Mouse (Mus musculus): ENCODE measurements around the gene Slc17a9. TPM values are rescaled to one million over a fixed set of nuclear protein-coding genes. Genes with fewer than 3 reads are reported as not detected.
A peak's percentile ranks its signal among the peaks of the same experiment; 100 is the strongest.

Slc17a9 gene
- polyA plus RNA-seq, 1 experiment from 2014 or later, result 8.1 TPM

GRCm38 (mm10) chr2:180701767-180702621 lies 23.1 kb upstream of the Slc17a9 start:
- Histone ChIP-seq H3K4me2 (peak overlapping the region; percentile 95), H3K4me1 (replicated peaks) (peaks cover 83% of the 10 kb centered on the region), H3K27me3 (no peaks in the 10 kb centered on the region), H3K36me3 (replicated peaks) (peaks cover 17% of the 10 kb centered on the region), H3K9ac (peak overlapping the region; percentile 96), H3K27ac (replicated peaks) (peak overlapping the region; percentile 96), H3K4me3 (replicated peaks) (peak overlapping the region; percentile 89), H3K9me3 (replicated peaks) (no peaks in the 10 kb centered on the region)
- under 1% methylated on average over 66 of the region's 66 CpGs for WGBS (ENCODE audit: insufficient replicate concordance)
- peak; percentile 89 for ATAC-seq (ENCODE audit: insufficient read depth)

- no peaks in the 10 kb centered on the region for H3K27me3 ChIP-seq
- peaks cover 83% of the 10 kb centered on the region for H3K4me1 ChIP-seq (replicated peaks)
- no peak for ATAC-seq (ENCODE audit: insufficient read depth)
- peak overlapping the region; percentile 96 for H3K9ac ChIP-seq
- peaks cover 20% of the 10 kb centered on the region for H3K36me3 ChIP-seq (replicated peaks)
- 28% methylated on average over 4 of the region's 4 CpGs for WGBS (ENCODE audit: insufficient replicate concordance)
- peak overlapping the region; percentile 96 for H3K27ac ChIP-seq (replicated peaks)
- no peaks in the 10 kb centered on the region for H3K9me3 ChIP-seq (replicated peaks)
- H3K4me2 ChIP-seq, result peak overlapping the region; percentile 95
- peak overlapping the region; percentile 89 for H3K4me3 ChIP-seq (replicated peaks)
Measured at GRCm38 (mm10) chr2:180702701-180703149, 22.3 kb upstream of the Slc17a9 start.

DNA sequence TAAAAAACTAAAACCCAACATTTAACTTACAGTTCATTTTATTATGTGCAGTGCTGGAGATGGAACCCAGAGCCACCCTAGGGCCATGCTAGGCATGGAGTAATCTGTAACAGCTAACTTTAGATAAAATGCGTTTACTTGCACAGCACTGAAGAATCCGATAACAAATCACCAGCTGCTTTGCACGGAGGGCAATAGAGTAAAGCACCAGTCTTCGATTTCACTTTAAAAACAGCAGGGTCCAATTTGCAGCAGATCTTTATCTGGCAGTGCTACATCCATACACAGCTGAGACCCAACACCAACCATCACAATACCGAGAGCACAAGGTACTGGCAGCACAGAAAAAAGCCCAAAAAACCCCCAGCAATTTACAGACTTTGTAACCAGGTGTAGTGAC lies 21.9 kb upstream of the Slc17a9 start:
- H3K4me3 ChIP-seq (replicated peaks), result peak overlapping the region; percentile 89; the same call in 1 of the 2 replicates
- WGBS (ENCODE audit: insufficient replicate concordance), result 36% methylated on average over 5 of the region's 5 CpGs
- H3K36me3 ChIP-seq (replicated peaks), result peaks cover 20% of the 10 kb centered on the region
- no peaks in the 10 kb centered on the region for H3K9me3 ChIP-seq (replicated peaks)
- peak overlapping the region; percentile 96 for H3K9ac ChIP-seq
- no peak for ATAC-seq (ENCODE audit: insufficient read depth)
- H3K27ac ChIP-seq (replicated peaks), result peak overlapping the region; percentile 96
- H3K4me2 ChIP-seq, result peak overlapping the region; percentile 95
- H3K27me3 ChIP-seq, result no peaks in the 10 kb centered on the region
- H3K4me1 ChIP-seq (replicated peaks), result peaks cover 83% of the 10 kb centered on the region

DNA sequence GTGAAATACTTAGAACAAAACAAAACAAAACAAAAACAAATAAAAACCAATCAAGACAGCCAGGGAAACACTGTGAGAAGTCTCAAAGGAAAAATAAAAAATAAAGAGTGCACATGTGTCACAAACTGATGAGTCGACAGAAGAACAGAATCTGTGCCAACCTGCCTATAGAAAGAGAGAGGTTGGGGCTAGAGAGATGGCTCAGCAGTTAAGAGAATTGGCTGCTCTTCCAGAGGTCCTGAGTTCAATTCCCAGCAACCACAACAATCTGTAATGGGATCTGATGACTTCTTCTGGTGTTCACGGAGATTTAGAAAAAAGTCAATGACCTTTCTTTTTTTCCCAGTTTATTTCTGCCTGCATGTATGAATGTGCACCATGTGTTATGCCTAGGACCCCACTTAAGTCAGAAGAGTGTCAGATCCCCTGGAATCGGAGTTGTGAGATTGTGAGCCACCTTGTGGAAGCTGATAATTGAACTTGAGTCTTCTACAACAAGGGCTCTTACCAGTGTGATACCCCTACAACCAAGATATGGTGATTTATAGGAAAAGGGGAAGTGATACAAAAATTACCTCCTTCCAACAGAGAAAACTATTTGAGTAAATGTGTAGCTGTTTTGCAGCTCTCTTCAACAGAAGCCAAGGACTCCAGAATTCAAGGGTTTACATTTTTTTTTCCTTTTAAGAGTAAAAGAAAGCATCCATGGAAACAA lies 21.3 kb upstream of the Slc17a9 start:
- H3K27ac ChIP-seq (replicated peaks), result peak overlapping the region; percentile 96
- H3K36me3 ChIP-seq (replicated peaks), result peaks cover 20% of the 10 kb centered on the region
- H3K4me3 ChIP-seq (replicated peaks), result no peak overlapping the region
- H3K4me1 ChIP-seq (replicated peaks), result peaks cover 84% of the 10 kb centered on the region
- H3K27me3 ChIP-seq, result no peaks in the 10 kb centered on the region
- no peak for ATAC-seq (ENCODE audit: insufficient read depth)
- peak overlapping the region; percentile 96 for H3K9ac ChIP-seq
- peak overlapping the region; percentile 95 for H3K4me2 ChIP-seq
- H3K9me3 ChIP-seq (replicated peaks), result no peaks in the 10 kb centered on the region
- 41% methylated on average over 3 of the region's 3 CpGs for WGBS (ENCODE audit: insufficient replicate concordance)

GRCm38 (mm10) chr2:180704591-180704990 lies 20.5 kb upstream of the Slc17a9 start:
- H3K9ac ChIP-seq, result no peak overlapping the region
- H3K36me3 ChIP-seq (replicated peaks), result peaks cover 20% of the 10 kb centered on the region
- H3K4me1 ChIP-seq (replicated peaks), result peaks cover 77% of the 10 kb centered on the region
- H3K4me2 ChIP-seq, result peak overlapping the region; percentile 95
- ATAC-seq (ENCODE audit: insufficient read depth), result no peak
- no peaks in the 10 kb centered on the region for H3K9me3 ChIP-seq (replicated peaks)
- 51% methylated on average over 8 of the region's 8 CpGs for WGBS (ENCODE audit: insufficient replicate concordance)
- no peaks in the 10 kb centered on the region for H3K27me3 ChIP-seq
- peak overlapping the region; percentile 96 for H3K27ac ChIP-seq (replicated peaks)
- H3K4me3 ChIP-seq (replicated peaks), result no peak overlapping the region

- Histone ChIP-seq H3K4me2 (peak overlapping the region; percentile 95; the same call in 1 of the 2 replicates), H3K9ac (0 out of 2 replicates have a peak overlapping the region, but pooled peaks have one; percentile 13), H3K4me3 (replicated peaks) (no peak overlapping the region), H3K36me3 (replicated peaks) (peaks cover 20% of the 10 kb centered on the region), H3K27me3 (no peaks in the 10 kb centered on the region), H3K4me1 (replicated peaks) (peaks cover 72% of the 10 kb centered on the region), H3K9me3 (replicated peaks) (no peaks in the 10 kb centered on the region), H3K27ac (replicated peaks) (peak overlapping the region; percentile 96)
- no peak for ATAC-seq (ENCODE audit: insufficient read depth)
- 36% methylated on average over 3 of the region's 3 CpGs for WGBS (ENCODE audit: insufficient replicate concordance)
Measured at GRCm38 (mm10) chr2:180705066-180705465, 20.0 kb upstream of the Slc17a9 start.

DNA sequence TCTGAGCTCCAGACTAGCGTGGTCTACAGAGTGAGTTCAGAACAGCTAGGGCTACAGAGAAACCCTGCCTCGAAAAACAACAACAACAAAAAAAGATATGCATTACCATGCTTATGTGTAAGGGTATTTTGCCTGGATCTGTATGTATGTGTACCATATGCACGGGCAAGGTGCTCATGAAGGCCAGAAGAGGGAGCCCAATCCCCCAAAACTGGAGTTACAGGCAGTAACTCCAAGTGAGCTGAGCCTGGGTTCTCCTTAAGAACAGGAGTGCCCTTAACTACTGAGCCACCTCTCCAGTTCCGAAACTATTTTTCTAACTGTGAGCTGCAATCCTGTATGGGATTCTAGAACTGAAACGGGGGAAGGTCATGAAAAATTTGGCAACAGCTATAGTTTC lies 19.1 kb upstream of the Slc17a9 start:
- WGBS (ENCODE audit: insufficient replicate concordance), result 77% methylated on average over 5 of the region's 5 CpGs
- Histone ChIP-seq H3K4me1 (replicated peaks) (peaks cover 63% of the 10 kb centered on the region), H3K9ac (no peak overlapping the region), H3K4me3 (replicated peaks) (no peak overlapping the region), H3K27ac (replicated peaks) (peak overlapping the region; percentile 96; the same call in 1 of the 2 replicates), H3K27me3 (no peaks in the 10 kb centered on the region), H3K36me3 (replicated peaks) (peaks cover 20% of the 10 kb centered on the region), H3K4me2 (no peak overlapping the region), H3K9me3 (replicated peaks) (no peaks in the 10 kb centered on the region)
- ATAC-seq (ENCODE audit: insufficient read depth), result no peak

GRCm38 (mm10) chr2:180709023-180709922 lies 15.8 kb upstream of the Slc17a9 start:
- H3K9ac ChIP-seq, result peak overlapping the region; percentile 85
- WGBS (ENCODE audit: insufficient replicate concordance), result under 1% methylated on average over 39 of the region's 39 CpGs
- H3K4me1 ChIP-seq (replicated peaks), result peaks cover 68% of the 10 kb centered on the region
- H3K4me3 ChIP-seq (replicated peaks), result peak overlapping the region; percentile 99
- peaks cover 36% of the 10 kb centered on the region for H3K36me3 ChIP-seq (replicated peaks)
- peak overlapping the region; percentile 93 for H3K27ac ChIP-seq (replicated peaks)
- no peaks in the 10 kb centered on the region for H3K9me3 ChIP-seq (replicated peaks)
- no peaks in the 10 kb centered on the region for H3K27me3 ChIP-seq
- peak; percentile 8 for ATAC-seq (ENCODE audit: insufficient read depth)
- peak overlapping the region; percentile 77 for H3K4me2 ChIP-seq

GRCm38 (mm10) chr2:180709923-180710272 lies 15.2 kb upstream of the Slc17a9 start, which contains the start of the genes Dido1 and Gid8:
Gene Dido1 (minus strand): TSS chr2:180709999.
Gene Gid8 (plus strand): TSS chr2:180710117.
- ATAC-seq (ENCODE audit: insufficient read depth), result peak; percentile 80
- Histone ChIP-seq H3K9me3 (replicated peaks) (no peaks in the 10 kb centered on the region), H3K27ac (replicated peaks) (peak within 1 kb of the TSS; percentile 98), H3K4me3 (replicated peaks) (peak within 1 kb of the TSS; percentile 99), H3K9ac (peak within 1 kb of the TSS; percentile 100), H3K27me3 (no peaks in the 10 kb centered on the region), H3K4me1 (replicated peaks) (peaks cover 62% of the 10 kb centered on the region), H3K36me3 (replicated peaks) (peaks cover 42% of the 10 kb centered on the region), H3K4me2 (peak within 1 kb of the TSS; percentile 79)
- 2% methylated on average over 43 of the region's 43 CpGs for WGBS (ENCODE audit: insufficient replicate concordance)

All from liver, embryonic 15.5 days (tissue).